22 mouse cellular contexts compared by ENCODE assay signal in genomic region chr5:67362931-67363330, GRCm38 (mm10).
"Had no signal": no experiment of that assay in that cellular context is flagged by ENCODE, and none has a peak within 500 bp of the region (broad histone marks: within the 10 kb centered on the region; RNA-seq: fewer than 3 reads in every experiment).

No protein-coding gene starts in this region.

- H3K27ac ChIP-seq: kidney, postnatal 0 days; limb, embryonic 12.5 days; limb, embryonic 15.5 days; liver, embryonic 14.5 days; lung, embryonic 15.5 days; midbrain, embryonic 10.5 days; midbrain, embryonic 13.5 days; neural tube, embryonic 13.5 days; stomach, embryonic 15.5 days had no signal

- H3K4me2 ChIP-seq: limb, embryonic 12.5 days; limb, embryonic 15.5 days; lung, embryonic 15.5 days; midbrain, embryonic 13.5 days; neural tube, embryonic 13.5 days; stomach, embryonic 15.5 days had no signal

- H3K27me3 ChIP-seq: limb, embryonic 12.5 days; limb, embryonic 15.5 days; lung, embryonic 15.5 days; megakaryocyte, embryonic 14.5 days; midbrain, embryonic 13.5 days; neural tube, embryonic 13.5 days; stomach, embryonic 15.5 days had no signal

- H3K4me1 ChIP-seq: limb, embryonic 12.5 days; limb, embryonic 15.5 days; lung, embryonic 15.5 days; midbrain, embryonic 10.5 days; midbrain, embryonic 13.5 days; neural tube, embryonic 13.5 days; stomach, embryonic 15.5 days had no signal

- DNase-seq: kidney, adult 18-20 months; kidney, postnatal 4 days; left cerebral cortex, postnatal 4 days; lung, adult 18-20 months; lung, postnatal 10 days; lung, postnatal 36 days; retina, postnatal 1 day; right cerebral cortex, postnatal 25 days; spleen, adult 18-20 months; thymus, postnatal 25 days had no signal

- ATAC-seq: midbrain, embryonic 13.5 days; midbrain, embryonic 16.5 days had no signal

- H3K36me3 ChIP-seq: limb, embryonic 12.5 days; limb, embryonic 15.5 days; lung, embryonic 15.5 days; midbrain, embryonic 10.5 days; midbrain, embryonic 13.5 days; neural tube, embryonic 13.5 days; stomach, embryonic 15.5 days had no signal

- H3K4me3 ChIP-seq: limb, embryonic 12.5 days; limb, embryonic 15.5 days; lung, embryonic 15.5 days; megakaryocyte, embryonic 14.5 days; midbrain, embryonic 10.5 days; midbrain, embryonic 13.5 days; myocyte; neural tube, embryonic 13.5 days; stomach, embryonic 15.5 days had no signal

- H3K9ac ChIP-seq: limb, embryonic 12.5 days; limb, embryonic 15.5 days; liver, embryonic 14.5 days; lung, embryonic 15.5 days; midbrain, embryonic 13.5 days; neural tube, embryonic 13.5 days; stomach, embryonic 15.5 days had no signal

- H3K9me3 ChIP-seq: limb, embryonic 12.5 days; limb, embryonic 15.5 days; lung, embryonic 15.5 days; megakaryocyte, embryonic 14.5 days; midbrain, embryonic 10.5 days; midbrain, embryonic 13.5 days; neural tube, embryonic 13.5 days; stomach, embryonic 15.5 days had no signal
